Mouse (Mus musculus) kidney, postnatal 25 days (tissue): ENCODE results near the gene Lztr1.
"Not testable (repeated sequence)": the region's sequence is repeated elsewhere in the genome, so short reads cannot be mapped to it uniquely, and the experiment has no call there.

Experiments
- DNase-seq, 2 experiments: peaks; one replicate each; pipeline ENCODE4 v3.0.0; 2021; ENCODE audit warnings: mixed read lengths in 2 of 2

The Lztr1 gene

DNA sequence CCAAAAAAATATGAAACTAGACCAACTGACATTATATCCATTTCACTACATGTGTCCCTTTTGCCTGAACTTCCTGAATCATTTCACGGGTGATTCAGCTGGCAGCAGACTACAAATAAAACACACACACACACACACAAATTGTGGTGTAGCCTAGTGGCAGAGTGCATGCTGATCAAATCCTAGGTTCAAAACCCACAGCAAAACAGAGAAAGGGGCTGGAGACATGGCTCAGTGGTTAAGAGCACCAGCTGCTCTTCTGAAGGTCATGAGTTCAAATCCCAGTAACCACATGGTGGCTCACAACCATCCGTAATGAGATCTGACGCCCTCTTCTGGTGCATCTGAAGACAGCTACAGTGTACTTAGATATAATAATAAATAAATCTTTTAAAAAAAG lies 457 bp upstream of the Lztr1 start:
- not testable (repeated sequence) for DNase-seq

DNA sequence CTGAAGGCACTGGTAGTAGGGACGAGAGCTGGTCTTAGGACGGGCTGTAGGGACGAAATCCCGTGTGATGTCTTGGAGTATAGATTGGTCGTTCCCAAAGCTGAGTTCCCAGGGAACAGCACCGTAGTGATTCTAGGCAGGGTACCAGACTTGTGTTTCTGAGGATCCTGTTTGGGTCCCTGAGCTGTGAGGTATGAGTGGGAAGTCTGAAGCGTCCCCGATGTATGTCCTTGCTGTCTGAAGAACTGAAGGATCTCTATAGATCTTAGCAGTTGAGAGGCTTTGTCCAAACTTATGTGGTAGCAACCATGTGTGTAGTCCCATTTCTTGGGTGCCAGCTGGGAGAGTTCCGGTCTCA lies 731 bp downstream of the Lztr1 start:
- DNase-seq, result no peak

DNA sequence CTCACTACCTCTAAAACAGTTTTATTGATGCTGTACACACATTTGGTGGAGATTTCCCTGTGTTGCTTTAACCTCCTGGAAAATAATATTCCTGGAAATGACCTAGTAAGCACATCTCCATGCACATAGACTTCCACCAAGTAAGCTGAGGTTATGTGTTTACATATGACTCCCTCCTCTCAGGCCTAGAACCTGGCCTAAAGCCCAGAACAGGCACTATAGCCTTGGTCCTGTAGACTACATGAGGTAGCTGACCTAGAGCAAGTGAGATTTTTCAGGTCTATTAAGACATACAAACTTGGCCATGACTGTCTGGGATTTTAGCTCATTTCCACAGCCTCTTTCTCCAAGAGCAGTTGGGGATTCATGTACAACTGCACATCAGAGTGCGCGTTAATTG lies 1.7 kb downstream of the Lztr1 start:
- no peak for DNase-seq

DNA sequence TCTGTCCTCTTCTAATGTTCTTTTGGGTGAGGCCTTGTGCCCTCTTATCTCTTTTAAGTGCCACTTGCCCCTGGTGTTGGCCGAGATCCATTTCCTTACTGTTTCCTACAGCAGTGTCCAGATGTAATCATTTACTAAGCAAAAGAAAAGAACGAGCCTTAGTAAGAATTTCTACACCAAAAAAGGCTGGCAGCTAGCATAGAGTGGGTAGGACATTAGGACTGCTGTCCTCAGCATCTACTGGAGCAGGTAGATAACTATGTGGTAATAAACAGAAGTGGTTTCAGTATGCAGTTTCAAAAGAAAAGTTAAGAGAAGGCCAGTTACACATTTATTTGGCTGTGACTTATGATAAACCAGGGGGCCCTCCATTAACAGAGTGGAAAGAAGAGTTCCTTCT lies 2.2 kb downstream of the Lztr1 start:
- DNase-seq, result peak; percentile 51 to 59

DNA sequence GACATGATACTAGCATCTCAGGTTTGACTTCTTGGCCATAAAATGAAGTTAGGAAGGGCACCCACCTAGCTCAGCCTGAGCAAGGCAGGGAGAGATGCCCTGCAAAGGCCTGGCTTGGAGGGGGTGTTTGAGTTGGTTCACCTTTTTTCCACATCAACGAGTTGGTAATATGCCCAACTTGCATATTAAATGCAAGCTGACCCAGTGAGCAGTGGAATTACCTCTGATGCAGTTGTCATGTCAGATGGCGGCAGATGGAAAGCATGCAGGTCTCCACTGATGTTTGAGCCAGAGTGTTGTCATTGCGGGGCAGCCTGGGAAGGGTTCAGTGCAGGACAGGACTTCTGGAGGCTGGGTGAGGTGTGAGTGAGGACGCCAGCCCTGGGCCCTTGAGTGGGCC lies 2.9 kb downstream of the Lztr1 start:
- DNase-seq, result no peak

DNA sequence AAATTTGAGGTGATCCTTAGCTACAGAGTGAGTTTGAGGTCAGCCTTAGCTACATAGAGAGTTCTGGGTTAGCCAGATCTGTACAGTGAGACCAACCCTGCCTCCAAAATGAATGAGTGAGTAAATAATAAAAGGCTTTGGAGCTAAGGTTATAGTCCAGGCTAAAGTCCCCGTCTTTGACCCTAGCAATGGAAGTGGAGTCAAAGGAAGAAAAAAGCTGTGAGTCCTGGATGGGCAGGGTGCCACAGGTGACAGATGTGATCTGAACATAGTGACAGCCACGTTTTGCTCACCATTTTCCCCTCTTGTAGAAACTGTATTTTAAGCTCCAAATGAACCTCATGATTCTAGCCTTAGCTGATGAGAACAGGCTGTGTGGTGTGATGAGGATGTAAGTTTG lies 10.4 kb downstream of the Lztr1 start:
- DNase-seq, result peak in 1 of 2 experiments; percentile 35

DNA sequence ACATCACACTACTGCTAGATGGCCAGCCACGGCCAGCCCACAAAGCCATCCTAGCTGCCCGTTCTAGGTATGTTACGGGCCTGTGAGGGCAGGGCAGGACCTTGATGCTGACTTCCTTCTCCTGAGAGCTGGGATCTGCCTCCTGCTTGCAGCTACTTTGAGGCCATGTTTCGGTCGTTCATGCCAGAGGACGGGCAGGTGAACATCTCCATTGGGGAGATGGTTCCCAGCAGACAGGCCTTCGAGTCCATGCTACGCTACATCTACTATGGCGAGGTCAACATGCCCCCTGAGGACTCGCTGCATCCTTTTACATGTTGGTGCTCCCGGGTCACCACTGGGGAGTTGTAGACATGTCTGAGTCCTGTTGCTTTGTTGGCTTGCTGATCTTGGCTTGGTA lies 15.7 kb downstream of the Lztr1 start:
- no peak for DNase-seq

DNA sequence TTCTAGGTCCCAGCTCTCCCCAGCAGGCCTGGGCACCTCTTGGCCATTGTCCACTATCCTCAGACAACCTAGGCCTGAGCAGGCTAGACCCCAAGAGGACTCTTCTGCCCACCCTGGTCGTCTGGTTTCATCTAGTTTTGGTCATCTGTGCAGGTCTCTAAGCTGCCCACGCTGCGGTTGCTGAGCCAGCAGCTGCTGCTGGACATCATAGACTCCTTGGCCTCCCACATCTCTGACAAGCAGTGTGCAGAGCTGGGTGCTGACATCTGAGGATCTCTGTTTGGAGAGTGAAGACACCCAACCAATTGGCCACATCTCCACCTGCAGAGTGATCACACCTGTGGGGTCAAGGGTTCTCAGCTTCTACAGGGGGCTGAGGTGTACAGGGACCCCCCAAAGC lies 17.0 kb downstream of the Lztr1 start:
- DNase-seq, result no peak

DNA sequence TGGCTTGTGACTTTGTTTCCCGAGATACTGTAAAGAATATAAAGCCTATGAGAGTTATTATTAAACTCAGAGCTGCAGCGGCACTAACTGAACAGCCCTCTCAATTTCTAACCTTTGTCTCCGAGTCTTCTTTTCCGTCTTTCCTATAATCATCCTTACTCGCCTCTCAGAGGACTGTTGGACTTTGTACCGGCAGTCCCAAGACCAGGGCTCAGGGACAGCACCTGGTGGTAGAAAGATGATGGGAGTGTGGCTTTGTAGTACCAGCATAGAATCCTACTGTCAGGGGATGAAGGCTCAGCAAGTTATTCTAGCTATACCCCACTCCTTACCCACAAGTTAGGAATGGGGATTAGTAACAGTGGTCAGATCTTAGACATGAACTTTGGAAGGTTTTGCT lies 17.7 kb downstream of the Lztr1 start:
- peak; percentile 60 to 73 for DNase-seq

DNA sequence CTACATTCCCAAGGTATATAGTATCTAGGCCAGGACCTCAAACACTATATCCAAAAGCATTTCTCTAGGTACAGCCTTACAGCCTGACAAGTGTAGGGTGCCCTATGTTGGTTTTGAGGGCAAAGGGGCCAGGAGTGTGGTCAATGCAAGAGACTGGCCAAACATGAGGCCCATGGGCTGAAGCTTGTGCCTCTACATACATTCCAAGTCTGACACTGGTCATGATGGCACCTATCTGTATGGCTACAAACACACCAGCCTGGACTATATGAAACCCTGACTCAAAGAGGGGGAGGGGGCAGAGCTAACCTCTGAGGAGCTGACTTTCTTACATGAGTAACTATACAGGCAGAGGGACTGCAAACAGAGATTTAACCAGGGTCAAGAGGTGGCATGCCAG lies 19.1 kb downstream of the Lztr1 start:
- DNase-seq, result no peak

DNA sequence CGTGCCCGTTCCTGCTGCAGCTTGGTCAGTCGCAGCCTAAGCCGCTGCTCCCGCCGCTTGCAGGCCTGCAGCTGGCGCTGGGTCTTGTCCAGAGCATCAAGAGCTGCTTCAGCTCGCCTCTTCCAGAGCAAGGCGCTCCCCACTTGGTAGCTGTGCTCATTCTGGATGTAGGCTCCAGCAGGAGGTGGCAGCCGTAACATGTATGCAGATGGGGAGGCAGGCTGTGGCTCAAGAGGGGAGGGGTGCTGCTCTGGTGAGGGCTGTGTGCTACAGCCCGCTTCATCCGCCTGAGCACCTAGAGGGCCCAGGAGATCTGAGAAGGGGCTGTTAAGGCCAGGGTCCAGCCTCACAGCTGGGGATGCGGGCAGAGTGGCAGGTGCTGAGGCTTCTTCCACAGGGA lies 19.8 kb downstream of the Lztr1 start:
- DNase-seq, result no peak

DNA sequence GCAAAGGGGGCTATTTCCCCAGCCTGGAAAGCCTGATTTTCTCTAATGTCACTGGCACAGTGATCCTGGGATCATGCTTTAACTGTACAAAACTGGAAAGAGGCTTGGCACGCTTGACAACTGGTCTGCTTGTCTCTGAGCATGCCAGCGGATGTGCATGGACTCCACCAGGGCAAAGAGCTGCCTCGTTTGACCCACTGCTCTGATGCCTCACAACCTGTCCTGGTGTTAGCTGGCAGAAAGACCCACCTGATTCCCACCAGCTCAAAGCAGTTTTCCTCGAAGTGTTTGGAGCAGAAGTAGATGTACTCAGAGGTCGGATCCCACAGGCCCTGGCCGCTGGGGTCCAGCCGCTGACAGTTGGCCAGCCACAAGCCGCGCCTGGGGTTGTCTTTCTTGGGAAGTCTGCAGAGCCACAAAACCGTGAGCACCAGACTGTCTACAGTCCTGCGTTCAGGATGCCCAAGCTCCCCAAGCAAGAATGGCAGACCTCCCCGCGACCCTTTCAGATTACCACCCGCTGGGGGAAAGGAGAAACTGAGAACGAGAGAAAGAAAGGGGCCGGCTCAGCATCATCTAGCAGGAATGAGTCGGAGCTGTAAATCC lies 21.6 kb downstream of the Lztr1 start:
- no peak for DNase-seq

DNA sequence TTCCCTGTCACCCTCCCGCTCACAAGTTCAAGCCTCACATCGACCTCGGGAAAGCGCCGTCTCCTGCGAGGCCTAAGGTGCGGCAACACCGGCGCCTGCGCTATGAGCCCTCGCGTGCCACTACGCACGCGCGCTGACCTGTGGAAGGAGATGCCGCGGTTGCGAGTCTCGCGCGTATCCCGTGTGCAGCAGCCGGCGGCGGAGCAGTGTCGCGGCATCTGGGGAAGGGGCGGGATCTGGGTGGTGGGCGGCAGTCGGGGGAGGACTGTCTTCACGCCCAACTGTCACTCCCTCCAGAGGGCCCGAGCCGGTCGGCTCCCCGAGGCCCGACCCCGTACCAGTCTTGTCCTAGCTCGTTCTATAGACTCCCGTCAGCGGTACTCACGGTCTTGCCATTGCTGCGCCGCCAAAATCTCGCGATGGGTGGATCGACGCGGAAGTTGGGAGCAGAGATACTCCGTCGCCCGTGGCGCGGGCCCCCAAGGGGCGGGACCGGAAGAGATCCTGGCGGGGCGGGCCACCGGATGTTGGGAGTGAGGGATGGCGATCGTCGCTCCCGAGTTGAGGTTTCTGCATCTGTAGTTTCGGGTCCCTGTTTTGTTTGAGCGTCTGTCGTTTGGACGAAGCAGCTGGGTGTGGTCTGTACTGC lies 22.3 kb downstream of the Lztr1 start, which contains the start of gene Thap7:
TSS of gene Thap7 (minus strand) at position 497 of the 649 bp plus-strand sequence.
- DNase-seq, result peak; percentile 97 to 99

DNA sequence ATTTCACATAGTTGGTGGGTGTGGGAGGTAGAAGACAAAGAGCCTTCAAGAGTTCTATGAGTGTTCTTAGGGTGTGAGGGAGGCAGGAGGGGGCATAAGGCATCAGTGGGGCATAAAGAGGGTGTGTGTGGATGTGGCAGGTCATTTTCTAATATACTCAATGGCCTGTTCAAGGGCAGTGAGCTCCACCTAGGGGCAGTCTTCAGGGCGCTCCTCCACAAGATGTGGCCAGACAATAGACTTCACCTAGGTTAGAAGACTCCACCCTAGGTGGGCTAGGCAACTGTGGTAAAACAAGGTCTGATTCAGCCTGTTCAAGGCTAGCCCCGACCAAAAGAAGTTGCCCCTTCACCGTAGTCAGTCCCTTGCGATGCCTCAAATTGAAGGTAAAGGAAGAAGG lies 23.8 kb downstream of the Lztr1 start:
- peak; percentile 59 to 65 for DNase-seq

DNA sequence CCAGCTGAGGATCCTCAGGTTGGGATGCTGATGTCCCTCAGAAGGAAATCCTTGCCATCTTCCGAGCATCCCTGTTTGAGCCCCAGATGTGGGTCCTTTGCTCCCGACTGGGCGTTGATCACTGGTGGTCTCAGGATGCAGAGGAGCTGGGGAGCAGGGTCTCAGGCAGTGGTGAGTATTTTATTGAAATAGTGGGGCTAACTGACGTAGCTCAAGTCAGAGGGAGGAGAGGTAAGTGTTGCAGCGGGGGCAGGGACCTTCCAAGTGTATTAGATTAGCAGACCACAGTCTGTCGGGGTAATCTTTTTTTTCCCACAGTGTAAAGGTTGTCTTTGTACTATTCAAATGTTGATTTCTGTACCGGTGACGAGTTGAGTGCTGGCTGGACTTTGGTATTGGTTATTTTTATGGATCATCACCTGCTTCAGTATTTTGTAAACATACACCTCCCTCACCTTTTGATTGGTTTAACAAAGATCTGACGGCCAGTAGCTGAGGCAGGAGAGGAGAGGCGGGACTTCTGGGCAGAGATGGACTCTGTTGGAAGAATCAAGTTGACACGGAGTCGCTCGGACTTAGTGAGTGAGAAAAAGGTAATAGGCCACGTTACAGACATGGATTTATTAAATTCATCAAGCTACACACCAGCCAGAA lies 24.3 kb downstream of the Lztr1 start:
- DNase-seq, result no peak

DNA sequence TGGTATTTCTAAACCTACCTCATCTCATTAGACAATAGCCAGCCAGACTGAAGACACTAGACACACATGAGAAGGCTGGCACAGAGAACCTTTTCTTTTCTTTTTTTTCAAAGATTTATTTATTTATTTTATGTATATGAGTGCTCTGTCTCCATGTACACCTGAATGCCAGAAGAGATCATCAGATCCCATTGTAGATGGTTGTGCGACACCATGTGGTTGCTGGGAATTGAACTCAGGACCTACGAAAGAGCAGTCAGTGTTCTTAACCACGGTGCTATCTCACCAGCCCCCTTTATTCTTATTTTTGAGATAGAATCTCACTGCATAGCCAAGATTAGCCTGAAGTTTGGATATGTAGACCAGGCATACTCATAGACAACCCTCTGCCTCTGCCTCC lies 28.1 kb downstream of the Lztr1 start:
- peak in 1 of 2 experiments; percentile 29 for DNase-seq

DNA sequence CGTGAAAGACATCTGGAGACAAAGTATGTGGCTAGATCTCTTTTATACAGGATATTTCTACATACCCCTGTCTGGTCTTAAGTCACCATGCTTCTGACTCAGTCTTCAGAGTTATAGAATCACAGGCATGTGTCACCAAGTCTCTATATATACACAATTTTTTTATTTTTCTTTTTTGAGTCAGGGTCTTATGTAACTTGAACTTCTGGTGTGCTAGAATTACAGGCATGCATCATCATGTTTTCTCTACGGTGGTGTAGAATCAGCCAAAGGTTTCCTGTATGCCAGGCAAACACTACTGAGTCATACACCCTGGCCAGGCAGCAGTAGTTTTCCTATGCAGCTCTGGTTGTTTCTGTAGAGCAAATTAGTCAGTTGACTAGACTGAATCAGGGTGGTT lies 34.1 kb downstream of the Lztr1 start:
- DNase-seq, result no peak

DNA sequence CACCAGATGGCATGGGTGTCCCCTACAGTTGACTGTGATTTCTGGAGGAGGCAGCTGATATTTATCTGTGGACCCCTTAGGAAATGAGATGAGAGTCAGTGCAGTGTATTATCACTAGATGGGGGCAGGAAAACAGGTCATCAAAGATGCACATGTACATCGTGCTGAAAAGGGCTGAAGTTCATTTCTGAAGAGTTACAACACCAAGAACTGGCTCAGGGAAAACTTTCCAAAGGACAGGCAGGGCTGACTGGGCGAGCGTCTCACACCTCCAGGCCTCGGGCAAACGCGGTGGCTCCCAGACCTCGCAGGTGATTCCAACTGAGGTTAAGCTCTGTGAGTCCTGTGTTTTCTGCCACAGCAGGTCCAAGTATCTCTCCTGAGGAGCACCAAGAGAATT lies 44.3 kb downstream of the Lztr1 start:
- DNase-seq, result peak in 1 of 2 experiments; percentile 19

DNA sequence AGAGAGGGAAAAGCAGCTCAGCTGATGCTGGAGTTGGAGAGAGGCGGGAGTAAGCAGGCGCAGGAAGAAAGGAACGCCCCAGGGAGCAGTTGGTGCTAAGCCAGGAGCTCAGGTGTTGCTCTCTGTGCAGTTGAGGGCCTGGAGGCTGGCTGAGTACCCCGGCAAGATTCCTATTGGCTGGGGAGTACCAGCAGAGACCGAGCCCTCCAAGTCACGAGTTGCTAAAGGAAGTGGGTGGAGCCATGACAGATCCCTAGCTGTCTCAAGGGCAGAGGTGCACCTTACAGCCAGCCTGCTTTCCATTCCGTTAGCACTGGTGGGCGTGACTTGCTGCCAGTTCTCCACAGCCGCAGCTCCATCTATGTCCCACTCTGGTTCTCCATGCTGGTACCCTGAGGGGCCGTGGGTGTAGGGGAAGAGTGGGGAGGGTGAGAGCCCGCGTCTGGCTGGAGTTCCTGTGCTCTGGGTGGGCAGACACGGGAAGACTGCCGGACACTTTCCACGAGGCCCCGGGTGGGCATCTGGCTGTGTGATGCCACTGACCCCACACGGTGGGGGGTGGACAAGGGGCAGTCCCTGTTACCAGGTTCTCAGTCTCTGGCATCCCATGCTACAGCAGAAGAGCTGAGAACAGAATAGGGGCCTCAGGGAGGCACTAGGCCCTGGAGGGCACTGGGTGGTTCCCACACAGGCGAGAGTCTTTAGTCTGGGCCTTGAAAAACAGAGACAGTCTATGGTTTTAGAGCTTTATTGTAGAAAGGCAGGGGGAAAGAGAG lies 45.6 kb downstream of the Lztr1 start:
- peak; percentile 80 to 93 for DNase-seq

DNA sequence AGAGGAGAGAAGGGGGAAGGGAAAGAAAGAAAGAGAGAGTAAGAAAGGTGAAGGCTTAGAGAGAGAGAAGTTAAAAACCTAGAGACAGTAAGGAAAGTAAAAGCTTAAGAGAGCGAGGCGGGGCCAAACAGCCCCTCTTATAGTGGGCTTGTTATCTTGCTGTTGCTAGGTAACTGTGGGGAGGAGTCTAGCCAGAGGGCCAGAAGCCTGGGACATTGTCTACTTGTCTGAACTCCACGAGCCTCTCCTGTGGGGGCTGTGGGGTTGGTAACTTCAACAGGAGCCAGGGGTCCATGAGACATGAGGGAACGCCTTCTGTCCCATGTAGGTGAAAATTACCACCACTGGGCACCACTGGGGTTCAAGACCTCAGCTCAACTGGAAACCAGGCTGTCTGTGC lies 46.2 kb downstream of the Lztr1 start:
- peak in 1 of 2 experiments; percentile 21 for DNase-seq

DNA sequence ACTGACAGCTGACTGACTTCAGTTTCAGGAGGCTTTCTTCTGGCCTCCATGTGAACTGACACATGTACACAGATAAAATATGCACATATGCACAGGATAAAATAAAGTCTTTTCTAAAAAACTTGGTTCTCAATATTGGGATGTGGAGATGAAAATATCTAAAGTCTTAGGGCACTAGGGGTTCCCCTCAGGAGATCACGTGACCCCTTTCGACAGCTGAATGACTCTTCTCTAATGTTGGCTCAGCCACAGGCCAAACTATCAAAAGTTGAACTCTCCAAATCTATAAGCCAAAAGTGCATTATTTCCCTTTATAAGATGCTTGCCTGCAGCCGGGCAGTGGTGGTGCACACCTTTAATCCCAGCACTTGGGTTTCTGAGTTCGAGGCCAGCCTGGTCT lies 47.7 kb downstream of the Lztr1 start:
- DNase-seq, result no peak

DNA sequence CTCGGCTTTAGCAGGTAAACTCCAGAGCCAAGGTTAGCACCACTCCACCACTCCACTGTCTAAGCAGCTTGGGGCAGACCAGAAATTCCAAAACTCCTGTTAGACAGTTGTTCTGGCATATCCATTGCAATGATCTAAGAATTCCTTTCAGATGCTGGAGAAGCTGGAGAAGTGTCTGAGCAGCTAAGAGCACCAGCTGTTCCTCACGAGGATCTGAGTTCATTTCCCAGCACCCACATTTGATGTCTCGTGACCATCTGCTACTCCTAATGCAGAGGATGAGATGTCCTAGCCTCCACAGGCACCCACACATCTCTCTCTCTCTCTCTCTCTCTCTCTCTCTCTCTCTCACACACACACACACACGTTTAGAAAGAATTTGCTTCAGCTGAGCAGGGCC lies 48.4 kb downstream of the Lztr1 start:
- DNase-seq, result no peak

DNA sequence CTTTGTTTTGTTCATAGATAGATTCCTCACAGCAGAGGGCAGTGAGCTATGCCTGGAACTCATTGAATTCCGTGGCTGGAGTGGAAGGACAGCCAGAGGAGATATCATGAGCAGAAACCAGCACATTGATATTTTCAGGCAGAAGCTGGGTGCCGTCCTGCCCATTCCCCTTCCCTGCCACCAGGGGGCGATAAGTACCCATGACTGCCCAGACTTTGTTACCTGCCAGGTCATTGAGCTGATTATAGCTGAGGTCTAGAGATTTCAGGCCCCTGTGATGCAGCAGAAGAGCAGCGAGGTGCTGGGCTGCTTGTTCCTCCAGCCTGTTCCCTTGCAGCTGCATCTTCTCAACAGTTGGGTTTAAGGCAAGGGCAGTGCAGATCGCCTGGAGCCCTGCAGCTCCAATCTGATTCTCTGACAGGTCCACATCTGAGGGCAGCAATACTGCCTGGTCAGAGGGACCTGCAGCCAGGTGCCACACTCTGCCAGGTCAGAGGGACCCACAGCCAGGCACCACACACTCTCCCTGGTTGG lies 49.5 kb downstream of the Lztr1 start:
- peak; percentile 63 to 70 for DNase-seq
